Mouse (Mus musculus) cerebellum, adult 2 months (tissue): ENCODE results near the gene Cfap300.
A peak's percentile ranks its signal among the peaks of the same experiment; 100 is the strongest.

Source experiments
- CTCF ChIP-seq: fragments of 200-500 bp; IDR thresholded peaks from 2 replicates; pipeline ENCODE4 v1.5.1; 2011; ENCODE audit warnings: low read depth, mild to moderate bottlenecking, control low read depth, low read length, moderate library complexity, borderline replicate concordance; ENCODE audit not compliant: insufficient read depth
- POLR2A ChIP-seq: fragments of 200-500 bp; IDR thresholded peaks from 2 replicates; pipeline ENCODE4 v1.6.1; 2011; ENCODE audit warnings: low read length, control low read depth, borderline replicate concordance; ENCODE audit not compliant: insufficient read depth

GRCm38 (mm10) chr9:8042338-8043043 lies at the start of gene Cfap300:
- TF ChIP-seq POLR2A (peak; percentile 71; the same call in 1 of the 2 replicates), CTCF (no peak)
